Mouse (Mus musculus): ENCODE measurements around the gene Ptchd4. TPM values are rescaled to one million over a fixed set of nuclear protein-coding genes. Genes with fewer than 3 reads are reported as not detected.

The Ptchd4 gene
- polyA plus RNA-seq, 1 experiment from 2014 or later = 0.16 TPM

DNA sequence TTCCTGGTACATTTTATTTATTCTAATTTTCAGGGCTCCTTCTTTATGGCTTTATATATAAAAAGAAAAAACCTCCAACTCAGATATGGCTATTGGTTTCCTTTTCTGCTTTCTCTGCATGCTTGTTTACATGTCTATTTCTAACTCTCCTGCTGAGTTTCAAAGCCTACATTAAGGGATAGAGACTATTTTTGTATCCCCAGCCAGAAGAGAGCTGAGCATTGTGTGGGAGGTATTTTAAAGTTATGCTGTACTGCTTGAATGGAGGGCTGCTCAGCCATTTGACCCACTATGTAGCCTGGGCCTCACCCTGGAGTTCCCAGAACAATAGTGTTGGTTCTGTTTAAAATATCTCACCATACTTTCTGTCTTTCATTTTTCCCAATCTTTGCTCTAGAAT lies 77.3 kb downstream of the Ptchd4 start:
- Histone ChIP-seq H3K36me3 (ENCODE audit: control insufficient read depth, insufficient read depth) (no peaks in the 10 kb centered on the region), H3K27me3 (replicated peaks; ENCODE audit: control insufficient read depth, insufficient read depth, low read length) (no peaks in the 10 kb centered on the region), H3K4me3 (ENCODE audit: low read depth, low read length) (no peak overlapping the region), H3K4me1 (replicated peaks; ENCODE audit: control insufficient read depth, insufficient read depth, low read length) (no peaks in the 10 kb centered on the region), H3K27ac (ENCODE audit: low read depth, low read length) (no peak overlapping the region), H3K9ac (ENCODE audit: low read depth, low read length) (no peak overlapping the region), H3K4me2 (replicated peaks; ENCODE audit: low read depth) (no peak overlapping the region), H3K9me3 (ENCODE audit: control insufficient read depth) (no peaks in the 10 kb centered on the region)
- TF ChIP-seq CTCF (IDR thresholded peaks at IDR 0.05; ENCODE audit: low read depth) = no peak
- ATAC-seq = no peak

DNA sequence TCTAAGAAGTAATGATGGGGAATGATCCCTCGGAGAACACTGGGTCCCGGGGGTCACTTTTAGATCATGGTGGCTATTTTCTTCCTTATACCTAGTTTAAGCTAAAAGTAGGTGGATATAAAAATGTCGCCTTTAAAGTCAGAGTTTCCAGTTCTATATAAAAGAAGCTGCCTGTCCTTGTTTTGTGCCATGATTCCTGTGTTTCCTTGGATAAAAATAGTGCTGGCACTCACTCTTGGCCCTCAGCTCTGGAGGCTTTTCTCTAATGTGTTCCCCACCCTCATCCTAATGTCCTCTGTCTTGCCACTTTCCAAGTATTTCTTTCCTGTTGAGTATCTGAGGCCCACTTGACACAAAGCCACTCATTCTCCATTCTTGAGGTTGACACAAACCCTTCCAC lies 79.6 kb downstream of the Ptchd4 start:
- H3K9me3 ChIP-seq (ENCODE audit: control insufficient read depth) = no peaks in the 10 kb centered on the region
- no peak overlapping the region for H3K4me3 ChIP-seq (ENCODE audit: low read depth, low read length)
- H3K9ac ChIP-seq (ENCODE audit: low read depth, low read length) = no peak overlapping the region
- no peaks in the 10 kb centered on the region for H3K27me3 ChIP-seq (replicated peaks; ENCODE audit: control insufficient read depth, insufficient read depth, low read length)
- no peak overlapping the region for H3K4me2 ChIP-seq (replicated peaks; ENCODE audit: low read depth)
- ATAC-seq = no peak
- H3K36me3 ChIP-seq (ENCODE audit: control insufficient read depth, insufficient read depth) = no peaks in the 10 kb centered on the region
- H3K4me1 ChIP-seq (replicated peaks; ENCODE audit: control insufficient read depth, insufficient read depth, low read length) = no peaks in the 10 kb centered on the region
- 81% methylated on average over 3 of the region's 3 CpGs for WGBS
- no peak for TF ChIP-seq CTCF (IDR thresholded peaks at IDR 0.05; ENCODE audit: low read depth)
- no peak overlapping the region for H3K27ac ChIP-seq (ENCODE audit: low read depth, low read length)

GRCm38 (mm10) chr17:42418449-42418848 lies 102.7 kb downstream of the Ptchd4 start:
- no peak for TF ChIP-seq CTCF (IDR thresholded peaks at IDR 0.05; ENCODE audit: low read depth)
- no peak overlapping the region for H3K9ac ChIP-seq (ENCODE audit: low read depth, low read length)
- no peaks in the 10 kb centered on the region for H3K36me3 ChIP-seq (ENCODE audit: control insufficient read depth, insufficient read depth)
- H3K9me3 ChIP-seq (ENCODE audit: control insufficient read depth) = no peaks in the 10 kb centered on the region
- no peak overlapping the region for H3K4me3 ChIP-seq (ENCODE audit: low read depth, low read length)
- ATAC-seq = no peak
- WGBS = 77% methylated on average over 1 of the region's 1 CpGs
- no peaks in the 10 kb centered on the region for H3K4me1 ChIP-seq (replicated peaks; ENCODE audit: control insufficient read depth, insufficient read depth, low read length)
- no peak overlapping the region for H3K27ac ChIP-seq (ENCODE audit: low read depth, low read length)
- no peak overlapping the region for H3K4me2 ChIP-seq (replicated peaks; ENCODE audit: low read depth)
- no peaks in the 10 kb centered on the region for H3K27me3 ChIP-seq (replicated peaks; ENCODE audit: control insufficient read depth, insufficient read depth, low read length)

GRCm38 (mm10) chr17:42427961-42428360 lies 112.2 kb downstream of the Ptchd4 start:
- ATAC-seq = no peak
- Histone ChIP-seq H3K27ac (ENCODE audit: low read depth, low read length) (no peak overlapping the region), H3K4me1 (replicated peaks; ENCODE audit: control insufficient read depth, insufficient read depth, low read length) (no peaks in the 10 kb centered on the region), H3K9me3 (ENCODE audit: control insufficient read depth) (no peaks in the 10 kb centered on the region), H3K4me2 (replicated peaks; ENCODE audit: low read depth) (no peak overlapping the region), H3K4me3 (ENCODE audit: low read depth, low read length) (no peak overlapping the region), H3K27me3 (replicated peaks; ENCODE audit: control insufficient read depth, insufficient read depth, low read length) (no peaks in the 10 kb centered on the region), H3K36me3 (ENCODE audit: control insufficient read depth, insufficient read depth) (no peaks in the 10 kb centered on the region), H3K9ac (ENCODE audit: low read depth, low read length) (no peak overlapping the region)
- 75% methylated on average over 1 of the region's 1 CpGs for WGBS
- no peak for TF ChIP-seq CTCF (IDR thresholded peaks at IDR 0.05; ENCODE audit: low read depth)

- Histone ChIP-seq H3K9me3 (ENCODE audit: control insufficient read depth) (no peaks in the 10 kb centered on the region), H3K4me3 (ENCODE audit: low read depth, low read length) (no peak overlapping the region), H3K36me3 (ENCODE audit: control insufficient read depth, insufficient read depth) (no peaks in the 10 kb centered on the region), H3K9ac (ENCODE audit: low read depth, low read length) (no peak overlapping the region), H3K4me2 (replicated peaks; ENCODE audit: low read depth) (no peak overlapping the region), H3K4me1 (replicated peaks; ENCODE audit: control insufficient read depth, insufficient read depth, low read length) (no peaks in the 10 kb centered on the region), H3K27ac (ENCODE audit: low read depth, low read length) (no peak overlapping the region), H3K27me3 (replicated peaks; ENCODE audit: control insufficient read depth, insufficient read depth, low read length) (no peaks in the 10 kb centered on the region)
- WGBS = 90% methylated on average over 2 of the region's 2 CpGs
- TF ChIP-seq CTCF (IDR thresholded peaks at IDR 0.05; ENCODE audit: low read depth) = no peak
- no peak for ATAC-seq
Measured at GRCm38 (mm10) chr17:42430380-42430779, 114.6 kb downstream of the Ptchd4 start.

- no peak for ATAC-seq
- H3K4me3 ChIP-seq (ENCODE audit: low read depth, low read length) = no peak overlapping the region
- no peak overlapping the region for H3K27ac ChIP-seq (ENCODE audit: low read depth, low read length)
- no peaks in the 10 kb centered on the region for H3K27me3 ChIP-seq (replicated peaks; ENCODE audit: control insufficient read depth, insufficient read depth, low read length)
- WGBS = 86% methylated on average over 2 of the region's 2 CpGs
- H3K4me1 ChIP-seq (replicated peaks; ENCODE audit: control insufficient read depth, insufficient read depth, low read length) = no peaks in the 10 kb centered on the region
- no peak overlapping the region for H3K9ac ChIP-seq (ENCODE audit: low read depth, low read length)
- H3K9me3 ChIP-seq (ENCODE audit: control insufficient read depth) = no peaks in the 10 kb centered on the region
- no peak for TF ChIP-seq CTCF (IDR thresholded peaks at IDR 0.05; ENCODE audit: low read depth)
- H3K4me2 ChIP-seq (replicated peaks; ENCODE audit: low read depth) = no peak overlapping the region
- no peaks in the 10 kb centered on the region for H3K36me3 ChIP-seq (ENCODE audit: control insufficient read depth, insufficient read depth)
Measured at GRCm38 (mm10) chr17:42452235-42452634, 136.5 kb downstream of the Ptchd4 start.

- Histone ChIP-seq H3K27me3 (replicated peaks; ENCODE audit: control insufficient read depth, insufficient read depth, low read length) (no peaks in the 10 kb centered on the region), H3K9me3 (ENCODE audit: control insufficient read depth) (no peaks in the 10 kb centered on the region), H3K36me3 (ENCODE audit: control insufficient read depth, insufficient read depth) (no peaks in the 10 kb centered on the region), H3K4me1 (replicated peaks; ENCODE audit: control insufficient read depth, insufficient read depth, low read length) (no peaks in the 10 kb centered on the region), H3K4me2 (replicated peaks; ENCODE audit: low read depth) (no peak overlapping the region), H3K9ac (ENCODE audit: low read depth, low read length) (no peak overlapping the region), H3K27ac (ENCODE audit: low read depth, low read length) (no peak overlapping the region), H3K4me3 (ENCODE audit: low read depth, low read length) (no peak overlapping the region)
- no peak for TF ChIP-seq CTCF (IDR thresholded peaks at IDR 0.05; ENCODE audit: low read depth)
- 75% methylated on average over 2 of the region's 2 CpGs for WGBS
- ATAC-seq = no peak
Measured at GRCm38 (mm10) chr17:42456441-42456840, 140.7 kb downstream of the Ptchd4 start.
